In genomic region chr6:84588895-84589652, GRCm38 (mm10) we compare ENCODE assay signal across 9 mouse cellular contexts. TPM values are rescaled to one million over a fixed set of nuclear protein-coding genes. Genes with fewer than 3 reads are reported as not detected.
DNase-seq lines count a peak whose midpoint lies in the region; ATAC-seq and TF ChIP-seq lines count a peak whose summit lies in the region.
"Had no signal": no experiment of that assay in that cellular context is flagged by ENCODE, and none has a peak within 500 bp of the region (broad histone marks: within the 10 kb centered on the region; RNA-seq: fewer than 3 reads in every experiment).

No protein-coding gene starts in this region.

- H3K4me1 ChIP-seq in kidney, adult 2 months (ENCODE audit: control insufficient read depth, insufficient read depth, low read length), result peaks cover 8% of the 10 kb centered on the region
- H3K4me1 ChIP-seq in lung, embryonic 15.5 days, result peaks cover 65% of the 10 kb centered on the region
- peaks cover 55% of the 10 kb centered on the region for H3K4me1 ChIP-seq in stomach, embryonic 15.5 days

- peak; percentile 50; the same call in 1 of the 2 replicates for ATAC-seq in lung, embryonic 15.5 days (ENCODE audit: borderline replicate concordance, extremely low read depth, low FRiP score, low TSS enrichment)
- ATAC-seq in stomach, embryonic 15.5 days (ENCODE audit: insufficient read depth, low FRiP score, low read depth), result no peak

- H3K9ac ChIP-seq in lung, embryonic 15.5 days, result peak overlapping the region; percentile 48; the same call in 1 of the 2 replicates
- no peak overlapping the region for H3K9ac ChIP-seq in stomach, embryonic 15.5 days

- no peak for TF ChIP-seq CTCF in layer of hippocampus, adult 2 months (conservative IDR thresholded peaks at IDR 0.05)
- TF ChIP-seq CTCF in kidney, adult 2 months (conservative IDR thresholded peaks at IDR 0.05; ENCODE audit: insufficient read depth, insufficient read length, low read depth, low read length), result no peak

- H3K27ac ChIP-seq in layer of hippocampus, adult 2 months, result no peak overlapping the region
- H3K27ac ChIP-seq in kidney, adult 2 months (ENCODE audit: insufficient read depth, low read depth, low read length), result no peak overlapping the region
- H3K27ac ChIP-seq in lung, embryonic 15.5 days, result no peak overlapping the region
- H3K27ac ChIP-seq in stomach, embryonic 15.5 days, result no peak overlapping the region

- H3K9me3 ChIP-seq in lung, embryonic 15.5 days, result no peaks in the 10 kb centered on the region
- no peaks in the 10 kb centered on the region for H3K9me3 ChIP-seq in stomach, embryonic 15.5 days

- H3K4me3 ChIP-seq in layer of hippocampus, adult 2 months, result peak overlapping the region; percentile 54
- H3K4me3 ChIP-seq in kidney, adult 2 months (ENCODE audit: insufficient read depth, low read depth, low read length), result peak overlapping the region; percentile 57
- H3K4me3 ChIP-seq in lung, embryonic 15.5 days, result peak overlapping the region; percentile 49
- peak overlapping the region; percentile 49 for H3K4me3 ChIP-seq in stomach, embryonic 15.5 days (replicated peaks)

- no peak for DNase-seq in layer of hippocampus, adult 2 months (ENCODE audit: low spot score in 2 of 2)
- DNase-seq in layer of hippocampus, adult 9-11 months, result no peak
- DNase-seq in adrenal gland, postnatal 25 days, result peak; percentile 65
- DNase-seq in heart, adult 8-10 months (ENCODE audit: low spot score), result peak; percentile 55
- DNase-seq in kidney, adult 2 months, result peak; percentile 60
- DNase-seq in natural killer cell, adult 2 months (ENCODE audit: low spot score in 2 of 2), result no peak

- TF ChIP-seq POLR2A in kidney, adult 2 months (IDR thresholded peaks at IDR 0.05; ENCODE audit: low read depth, low read length), result no peak

- H3K27me3 ChIP-seq in kidney, adult 2 months (replicated peaks; ENCODE audit: control insufficient read depth, insufficient read depth, low read length), result peaks cover 9% of the 10 kb centered on the region
- peaks cover 70% of the 10 kb centered on the region for H3K27me3 ChIP-seq in lung, embryonic 15.5 days
- H3K27me3 ChIP-seq in stomach, embryonic 15.5 days (replicated peaks), result peaks cover 49% of the 10 kb centered on the region

- H3K36me3 ChIP-seq in kidney, adult 2 months (ENCODE audit: control insufficient read depth, insufficient read depth, low read length), result no peaks in the 10 kb centered on the region
- H3K36me3 ChIP-seq in lung, embryonic 15.5 days, result no peaks in the 10 kb centered on the region
- no peaks in the 10 kb centered on the region for H3K36me3 ChIP-seq in stomach, embryonic 15.5 days

- H3K4me2 ChIP-seq in lung, embryonic 15.5 days, result peak overlapping the region; percentile 97
- peak overlapping the region; percentile 94 for H3K4me2 ChIP-seq in stomach, embryonic 15.5 days

- WGBS in kidney, adult 2 months, result 3% methylated on average over 54 of the region's 54 CpGs
- WGBS in lung, embryonic 15.5 days, result under 1% methylated on average over 40 of the region's 54 CpGs
- WGBS in stomach, embryonic 15.5 days, result under 1% methylated on average over 46 of the region's 54 CpGs

RNA-seq across cellular contexts. Expression of gene Cyp26b1, which starts 4.6 kb away (rescaled TPM):
- total RNA-seq in layer of hippocampus, adult 2 months (2021), result 10 to 100 TPM in 1 of 2 experiments, 1 to 10 TPM in 1; 9.4 to 10.3 TPM
- 4.2 and 4.6 TPM in 2 replicates for total RNA-seq in adrenal gland, postnatal 25 days (2021)
- total RNA-seq in heart, adult 8-10 months (2022), result 10 to 100 TPM in 3 of 4 experiments, 1 to 10 TPM in 1; 3.0 to 20.4 (median 14.1) TPM
- 0.60 and 2.0 TPM in 2 replicates for polyA plus RNA-seq in kidney, adult 2 months (2012; rRNA removed)
- 3.1 and 3.2 TPM in 2 replicates for polyA plus RNA-seq in lung, embryonic 15.5 days (2015; fragmentation: Nextera tagmentation; extraction: Ambion mirVana)
- polyA plus RNA-seq in stomach, embryonic 15.5 days (2015; fragmentation: Nextera tagmentation; extraction: Ambion mirVana), result 2.3 and 2.4 TPM in 2 replicates
- total RNA-seq: neutrophil, adult 5-6 weeks had no signal

Comparison
In these comparisons a context has a peak if more than half of its experiments do, and no peak if none do; other contexts are left out.
1. DNase-seq: peak in adrenal gland, postnatal 25 days (single experiment), heart, adult 8-10 months (single experiment) and kidney, adult 2 months (single experiment); none in layer of hippocampus, adult 2 months (0 of 2), layer of hippocampus, adult 9-11 months (single experiment) and natural killer cell, adult 2 months (0 of 2).
2. Peak in every context shown above with its lines, with median percentiles within 50 percentile points of each other: H3K4me3 ChIP-seq.